Mouse (Mus musculus): Measurements from ENCODE around the gene Mns1.
A peak's percentile ranks its signal among the peaks of the same experiment; 100 is the strongest.
"Not testable (repeated sequence)": the region's sequence is repeated elsewhere in the genome, so short reads cannot be mapped to it uniquely, and the experiment has no call there.

The Mns1 gene

DNA sequence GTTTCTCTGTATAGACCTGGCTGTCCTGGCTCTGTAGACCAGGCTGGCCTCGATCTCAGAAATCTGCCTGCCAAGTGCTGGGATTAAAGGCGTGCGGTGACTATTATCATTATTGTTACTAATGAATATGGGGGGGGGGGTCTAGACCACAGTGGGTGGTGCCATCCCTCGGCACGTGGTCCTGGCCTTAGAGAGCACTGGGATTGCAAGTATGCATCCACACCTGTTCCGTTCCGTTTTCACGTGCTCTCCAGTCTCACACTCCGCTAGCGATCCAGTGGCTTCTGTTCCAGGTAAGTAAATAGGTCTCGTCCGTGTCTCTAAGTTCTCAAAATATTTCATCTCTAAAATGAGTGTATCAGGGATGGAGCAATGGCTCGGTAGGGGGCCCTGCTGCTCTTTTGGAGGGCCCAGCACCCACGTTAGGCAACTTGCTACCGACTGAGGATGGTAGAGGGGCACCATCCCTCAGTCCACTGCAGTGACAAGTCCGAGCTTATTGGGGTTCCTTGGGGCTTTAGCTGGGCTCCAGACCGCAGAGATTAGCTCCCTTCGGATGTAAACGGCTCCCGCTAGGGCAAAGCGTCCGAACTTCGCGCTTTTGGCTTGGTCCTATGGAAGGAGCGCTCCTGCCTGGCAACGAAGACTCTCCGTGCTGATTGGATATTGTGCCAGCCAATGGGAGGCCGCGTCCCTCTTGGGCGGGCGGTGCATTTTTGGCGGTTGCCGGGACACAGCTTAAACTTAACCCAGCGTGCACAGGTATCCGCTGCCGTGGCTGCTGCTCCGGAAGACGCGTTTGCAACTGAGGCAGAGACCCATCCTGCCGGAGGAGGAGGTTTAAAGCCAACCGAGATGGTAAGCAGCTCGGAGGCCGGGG lies at the start of gene Mns1:
Mns1 (plus strand) TSS at position 190 of the 880 bp plus-strand sequence.
- peak; percentile 96 for DNase-seq

DNA sequence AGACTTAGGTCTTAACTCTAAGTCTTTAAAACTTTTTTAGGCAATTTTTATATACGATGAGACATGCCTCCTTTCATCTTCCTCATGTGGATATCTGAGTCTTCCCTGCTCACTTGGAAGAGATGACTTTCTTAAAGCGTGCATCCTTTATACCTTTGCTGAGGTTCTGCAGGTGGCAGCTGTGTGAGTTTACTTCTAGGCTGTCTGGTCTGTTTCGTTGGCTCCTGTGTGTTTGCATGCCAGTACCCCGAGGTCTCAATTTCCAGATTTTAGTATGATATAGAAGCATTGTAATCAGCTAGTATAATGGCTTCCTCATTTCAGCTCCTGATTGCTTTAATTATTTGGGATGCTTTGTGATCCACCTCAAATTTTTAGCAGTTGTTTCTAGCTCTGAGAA lies 48.9 kb upstream of the Mns1 start:
- no peak for DNase-seq

DNA sequence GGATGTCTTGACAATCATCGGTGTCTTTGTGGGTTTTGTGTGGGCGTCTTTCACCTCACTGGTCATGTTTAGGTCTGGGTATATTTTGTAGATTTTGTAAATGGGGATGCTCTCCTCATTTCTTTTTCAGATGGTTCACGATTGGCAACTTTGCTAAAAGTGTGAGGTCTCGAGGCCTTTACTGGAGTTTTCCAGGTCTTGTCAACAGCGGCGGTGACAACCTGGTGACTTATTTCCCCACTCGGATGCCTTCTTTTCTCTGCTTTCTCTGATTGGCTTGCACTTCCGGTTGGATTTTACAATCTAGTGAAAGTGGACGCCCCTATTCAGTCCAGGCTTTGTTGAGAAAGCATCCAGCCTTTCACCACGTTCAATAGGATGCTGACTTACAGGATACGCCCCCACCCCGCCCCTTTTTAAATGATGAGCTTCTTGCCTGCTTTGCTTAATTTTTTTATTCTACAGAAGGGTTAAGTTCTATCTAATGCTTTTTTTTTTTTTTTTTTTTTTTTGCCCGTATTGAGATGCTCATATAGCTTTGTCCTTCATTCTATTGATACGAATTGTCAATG lies 48.3 kb upstream of the Mns1 start:
- peak; percentile 25 for DNase-seq

DNA sequence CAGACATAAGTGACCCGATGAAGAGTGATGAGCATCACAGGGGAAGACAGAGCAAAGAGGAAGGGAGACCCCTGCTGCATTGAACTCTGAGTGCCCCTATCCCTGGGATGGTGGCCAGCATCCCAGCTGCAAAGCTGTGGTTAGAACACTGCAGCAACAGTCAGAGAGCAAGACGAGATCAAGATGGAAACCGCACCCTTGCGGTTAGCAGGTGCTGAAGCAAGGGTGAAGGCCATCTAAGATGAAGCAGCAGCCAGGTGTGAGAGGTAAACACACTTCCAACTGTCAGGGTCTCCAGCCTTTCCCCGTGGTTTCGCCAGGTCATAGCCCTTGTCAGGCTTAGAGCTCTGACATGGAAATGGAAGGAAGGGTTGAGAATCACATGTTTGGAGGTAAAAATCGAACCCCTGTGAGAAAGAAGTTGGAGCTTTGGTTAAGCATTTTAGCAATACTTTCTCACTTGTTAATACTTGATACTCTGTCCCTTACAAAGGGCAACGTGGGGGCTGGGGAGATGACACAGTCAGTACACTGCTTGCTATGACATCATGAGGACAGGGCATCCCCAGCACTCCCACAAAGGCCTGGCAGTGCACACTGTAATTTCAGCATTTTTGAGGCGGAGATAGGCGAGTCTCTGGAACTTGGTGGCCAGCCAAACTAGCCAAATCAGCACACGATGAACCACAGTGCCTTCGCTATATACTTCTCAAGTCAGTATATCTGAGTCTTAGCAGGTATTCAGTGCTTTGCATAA lies 47.3 kb upstream of the Mns1 start:
- DNase-seq, result no peak

DNA sequence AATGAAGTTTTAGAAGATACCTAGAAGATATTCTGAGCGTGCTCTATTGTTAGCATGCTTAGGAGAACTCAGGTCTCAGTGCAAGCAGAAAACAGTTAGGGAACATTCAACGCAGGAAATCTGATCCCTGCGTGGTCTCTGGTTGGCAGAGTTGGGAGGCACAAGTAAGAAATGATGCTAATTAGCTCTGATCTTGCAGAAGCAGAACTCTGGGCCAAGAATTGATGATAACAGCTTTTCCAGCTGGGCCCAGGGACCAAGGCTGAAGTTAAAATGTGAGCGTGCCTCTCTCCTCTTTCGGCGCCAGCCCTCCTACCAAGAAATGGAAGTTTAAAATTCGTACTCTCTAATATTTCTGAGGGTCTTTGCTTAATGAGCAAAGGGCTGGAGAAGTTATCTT lies 45.1 kb upstream of the Mns1 start:
- DNase-seq, result no peak

DNA sequence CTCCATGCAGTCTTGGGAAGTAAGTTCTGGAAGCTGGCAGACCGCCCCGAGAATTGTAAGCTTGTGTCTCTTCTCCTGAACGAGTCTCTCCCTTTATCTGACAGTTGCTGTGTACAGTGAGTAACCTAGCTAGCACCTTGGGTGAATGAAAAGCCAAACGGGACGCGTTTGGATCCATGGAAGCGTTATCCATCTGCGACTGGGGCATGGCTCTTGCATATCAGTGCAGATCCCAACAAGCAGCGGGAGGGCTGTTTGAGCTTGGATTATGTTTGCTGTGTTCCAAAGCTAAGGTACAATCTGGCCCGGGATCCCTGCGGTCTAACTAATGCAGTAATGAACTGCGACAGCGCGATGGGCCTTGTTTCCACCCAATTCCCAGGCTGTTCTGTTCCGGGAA lies 44.6 kb upstream of the Mns1 start:
- DNase-seq, result no peak

DNA sequence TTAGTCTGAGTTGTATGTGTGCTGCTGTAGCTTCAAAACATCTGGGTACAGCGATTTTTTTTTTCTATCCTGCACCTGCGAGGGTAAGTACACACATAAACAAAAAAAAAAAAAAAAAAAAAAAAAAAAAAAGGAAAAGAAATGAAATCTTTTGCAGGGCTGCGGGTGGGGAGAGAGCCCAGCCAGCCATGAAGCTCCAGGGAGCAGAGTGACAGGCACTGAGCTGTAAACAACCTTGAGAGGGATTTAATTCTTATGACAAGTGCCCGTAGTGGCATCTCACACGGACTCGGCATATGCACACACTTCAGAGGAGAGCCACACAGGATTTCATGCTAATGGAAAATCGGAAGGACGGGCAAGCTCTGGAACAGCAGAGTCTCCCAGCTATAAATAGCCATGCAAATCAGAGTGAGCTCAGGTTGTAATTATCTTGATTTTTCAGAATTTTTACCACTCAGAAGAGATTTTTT lies 43.9 kb upstream of the Mns1 start:
- DNase-seq, result no peak

DNA sequence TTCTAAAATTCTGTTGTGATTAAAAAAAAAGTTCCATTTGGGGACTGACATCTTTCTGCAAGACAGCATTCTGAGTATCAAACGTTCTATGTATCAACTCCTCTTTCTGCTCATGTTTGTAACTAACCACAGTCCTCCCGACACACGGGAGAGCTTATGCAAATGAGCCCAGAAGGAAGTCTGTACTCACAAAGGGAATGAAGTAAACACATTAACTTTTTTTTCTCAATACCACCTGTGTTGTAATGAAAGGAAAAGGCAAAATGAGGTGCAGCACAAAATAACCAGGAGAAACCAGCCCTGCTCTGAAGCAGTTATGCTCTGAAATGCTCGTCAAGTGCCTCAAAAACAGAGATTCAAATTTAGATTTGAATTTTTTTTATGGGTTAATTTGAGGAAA lies 37.7 kb upstream of the Mns1 start:
- no peak for DNase-seq

DNA sequence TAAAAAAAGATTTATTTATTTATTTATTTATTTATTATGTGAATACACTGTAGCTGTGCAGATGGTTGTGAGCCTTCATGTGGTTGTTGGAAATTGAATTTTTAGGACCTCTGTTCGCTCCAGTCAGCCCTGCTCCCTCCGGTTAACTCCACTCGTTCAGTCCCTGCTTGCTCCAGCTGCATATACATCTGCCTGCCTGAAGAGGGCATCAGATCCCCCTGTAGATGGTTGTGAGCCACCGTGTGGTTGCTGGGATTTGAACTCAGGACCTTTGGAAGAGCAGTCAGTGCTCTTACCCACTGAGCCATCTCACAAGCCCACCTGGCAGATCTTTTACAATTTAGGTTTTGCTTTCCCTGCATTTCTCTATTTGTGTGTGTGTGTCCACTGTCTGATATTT lies 36.0 kb upstream of the Mns1 start:
- DNase-seq, result not testable (repeated sequence)

DNA sequence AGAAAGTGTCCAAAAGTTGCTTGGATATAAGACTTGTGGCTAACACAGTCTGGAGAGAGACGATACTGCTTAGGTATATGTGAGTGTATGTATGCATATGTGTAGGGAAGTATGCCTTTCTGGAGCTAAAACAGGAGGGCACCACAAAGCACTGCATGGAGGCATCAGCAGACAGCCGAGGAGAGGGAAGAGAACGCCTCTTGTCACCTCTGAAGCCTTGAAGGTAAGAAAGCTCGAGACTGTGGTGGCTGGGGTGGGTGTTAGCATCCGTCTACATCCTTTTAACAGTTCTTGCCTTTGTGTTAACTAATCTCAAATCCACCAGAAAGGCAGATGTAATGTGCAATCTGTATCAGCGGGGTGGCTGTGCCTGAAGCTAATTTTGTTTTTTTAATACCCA lies 34.4 kb upstream of the Mns1 start:
- DNase-seq, result no peak

DNA sequence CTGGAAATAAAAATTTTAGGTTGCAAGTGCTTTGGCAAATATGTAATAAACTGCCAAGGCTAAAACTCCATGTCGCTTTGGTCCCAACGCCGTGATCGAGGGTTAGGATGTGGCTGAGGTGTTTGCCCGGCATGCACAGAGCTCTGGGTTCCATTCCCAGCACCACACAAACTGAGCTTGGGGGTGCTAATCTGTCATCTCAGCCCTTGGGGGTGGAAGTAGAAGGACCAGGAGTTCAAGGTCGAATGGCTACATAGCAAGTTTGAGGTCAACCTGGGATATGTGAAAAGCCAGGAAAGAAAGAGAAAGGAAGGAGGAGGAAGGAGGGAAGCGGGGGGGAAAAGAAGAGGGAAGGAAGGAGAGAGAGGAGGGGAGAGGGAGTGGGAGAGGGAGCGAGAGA lies 33.4 kb upstream of the Mns1 start:
- DNase-seq, result no peak

DNA sequence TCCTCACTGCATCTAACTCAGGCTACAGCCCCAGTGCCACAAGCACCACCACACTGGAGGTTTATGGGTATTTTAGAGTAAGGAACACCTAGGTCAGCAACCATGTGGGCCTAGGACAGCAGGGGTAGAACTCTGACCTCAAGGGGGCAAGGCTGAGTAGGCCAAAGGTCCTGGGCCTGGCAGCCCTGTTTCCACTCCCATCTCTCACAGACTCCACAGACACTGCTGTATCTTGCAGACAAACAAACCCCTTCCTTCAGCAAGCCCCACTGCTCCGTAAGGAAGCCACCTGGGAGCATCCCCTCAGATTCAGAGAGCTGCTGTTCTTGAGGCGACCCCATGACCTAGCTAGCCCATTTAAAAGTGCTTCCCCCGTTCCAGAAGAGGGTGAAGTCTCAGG lies 32.9 kb upstream of the Mns1 start:
- no peak for DNase-seq

DNA sequence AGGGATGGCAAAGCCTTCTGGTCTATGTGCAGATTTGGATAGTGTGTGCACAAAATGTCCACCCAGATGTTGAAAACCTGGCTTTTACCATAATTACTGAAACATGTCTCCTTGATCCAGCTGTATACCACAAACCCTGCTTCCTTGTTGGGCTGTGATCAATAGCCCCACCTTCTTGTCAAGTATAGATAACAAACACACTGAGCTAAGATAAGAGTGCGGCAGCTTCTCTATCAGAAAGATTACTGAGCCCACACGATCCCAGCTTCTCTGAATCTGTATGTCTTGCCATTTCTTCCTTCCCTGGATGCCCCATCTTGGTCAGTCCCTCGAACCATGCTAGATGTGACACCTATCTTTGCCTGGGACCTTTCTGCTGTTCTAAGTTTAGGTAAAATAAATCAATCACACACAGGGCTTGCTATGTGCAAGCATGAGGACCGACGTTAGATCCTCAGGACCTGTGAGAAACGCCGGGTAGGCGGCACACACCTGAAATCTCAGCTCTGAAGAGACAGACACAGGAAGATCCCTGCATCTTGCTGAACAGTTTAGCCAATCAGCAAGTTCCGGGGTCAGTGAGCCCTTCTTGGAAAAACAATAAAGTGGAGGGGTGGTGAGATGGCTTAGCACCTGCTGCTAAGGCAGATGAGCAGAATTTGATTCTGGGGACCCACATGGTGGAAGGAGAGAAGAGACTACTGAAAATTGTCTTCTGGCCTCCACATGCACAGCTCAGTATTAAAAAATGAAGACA lies 31.8 kb upstream of the Mns1 start:
- no peak for DNase-seq

DNA sequence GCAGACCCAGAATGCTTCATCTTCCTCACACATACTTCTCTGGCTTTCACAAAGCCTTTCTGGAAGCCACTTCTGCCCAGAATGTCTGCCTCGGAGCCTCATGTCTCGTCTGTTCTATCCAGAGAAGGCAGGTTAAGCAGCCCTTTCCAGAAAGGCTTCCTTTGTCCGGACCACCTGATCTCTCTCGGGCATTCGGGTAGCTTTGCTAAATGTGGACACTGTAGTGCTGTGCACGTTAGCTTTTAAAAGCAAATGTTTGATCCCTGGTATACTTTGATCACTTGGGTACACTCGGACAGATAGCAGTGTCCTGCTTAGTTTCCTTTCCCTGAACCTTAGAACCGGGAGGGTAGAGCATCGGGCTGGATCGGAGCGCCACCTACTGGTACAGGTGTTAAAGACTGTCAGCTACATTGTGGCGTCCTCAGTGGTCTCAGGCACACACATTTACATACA lies 29.7 kb upstream of the Mns1 start:
- peak; percentile 91 for DNase-seq

DNA sequence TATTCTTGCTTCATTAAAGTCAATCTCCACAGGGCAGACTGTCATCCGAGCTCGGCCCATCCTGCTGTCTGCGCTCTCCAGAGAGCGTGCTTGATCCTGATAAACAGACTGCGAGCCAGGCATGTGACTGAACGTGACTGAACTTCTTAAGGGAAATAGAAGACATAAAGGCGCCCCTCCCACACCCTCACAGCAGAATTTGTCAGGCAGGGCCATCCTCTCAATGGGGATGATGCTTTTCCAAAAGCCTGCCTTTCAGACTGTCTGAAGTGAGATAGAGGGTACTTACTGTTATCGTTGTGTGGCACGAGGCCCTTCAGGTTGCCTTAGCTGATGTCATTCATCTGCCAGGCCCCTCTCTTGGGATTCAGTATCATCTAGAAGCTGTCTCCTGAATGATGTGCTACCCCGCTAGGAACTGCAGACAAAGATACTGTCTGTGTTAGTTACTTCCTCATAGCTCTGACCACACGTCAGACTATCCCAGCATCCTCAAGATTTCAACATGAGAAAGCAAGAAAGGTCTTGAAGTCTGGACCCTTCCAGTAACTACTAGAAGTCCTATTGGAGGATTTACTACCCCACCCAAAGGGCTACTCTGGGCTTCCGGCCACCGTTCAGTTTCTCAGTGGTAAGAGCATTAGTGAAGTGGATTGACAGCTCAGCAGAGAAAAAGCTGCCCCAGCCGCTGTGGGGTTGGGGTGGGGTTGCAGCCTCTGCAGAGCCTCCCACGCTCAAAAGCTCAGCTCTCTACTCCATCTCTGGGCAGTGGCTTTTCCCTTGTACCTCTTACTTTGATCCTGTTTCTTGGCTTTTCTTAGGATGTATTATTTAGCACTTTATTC lies 28.2 kb upstream of the Mns1 start:
- DNase-seq, result no peak

DNA sequence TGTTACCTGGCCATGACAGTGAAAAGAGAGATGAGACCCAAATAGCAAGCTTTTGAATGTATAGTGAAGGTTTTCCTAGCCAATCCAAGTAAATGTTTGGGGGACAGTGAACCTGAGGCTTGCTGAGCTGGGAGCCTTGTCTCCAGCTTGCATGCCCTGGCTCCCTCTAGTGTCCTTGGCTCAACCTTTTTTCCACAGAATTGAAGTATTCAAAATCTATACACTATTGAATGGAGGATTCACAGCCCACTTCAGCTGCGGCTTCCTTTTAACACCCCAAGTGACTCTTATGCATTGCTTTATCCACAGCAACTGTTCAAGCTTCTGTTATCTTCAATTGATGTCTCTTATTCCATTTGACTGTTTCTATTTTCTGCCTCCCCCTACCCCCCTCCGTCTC lies 26.1 kb upstream of the Mns1 start:
- peak; percentile 52 for DNase-seq

DNA sequence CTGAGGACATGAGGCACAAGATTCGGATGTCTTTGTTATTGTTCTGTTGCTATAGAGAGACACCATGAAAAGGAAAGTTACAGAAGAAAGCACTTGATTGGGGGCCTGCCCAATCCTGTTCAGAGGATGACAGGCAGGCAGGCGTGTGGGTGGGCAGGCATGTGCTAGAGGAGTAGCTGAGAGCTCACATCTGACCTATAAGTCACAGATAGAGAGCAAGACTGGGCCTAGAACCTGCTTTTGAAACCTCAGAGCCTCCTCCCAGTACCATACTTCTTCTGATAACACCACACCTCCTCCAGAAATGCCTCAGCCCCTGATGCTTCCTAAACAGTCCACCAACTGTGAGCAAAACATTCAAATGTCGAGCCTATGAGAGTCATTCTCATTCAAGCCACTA lies 19.4 kb upstream of the Mns1 start:
- no peak for DNase-seq

DNA sequence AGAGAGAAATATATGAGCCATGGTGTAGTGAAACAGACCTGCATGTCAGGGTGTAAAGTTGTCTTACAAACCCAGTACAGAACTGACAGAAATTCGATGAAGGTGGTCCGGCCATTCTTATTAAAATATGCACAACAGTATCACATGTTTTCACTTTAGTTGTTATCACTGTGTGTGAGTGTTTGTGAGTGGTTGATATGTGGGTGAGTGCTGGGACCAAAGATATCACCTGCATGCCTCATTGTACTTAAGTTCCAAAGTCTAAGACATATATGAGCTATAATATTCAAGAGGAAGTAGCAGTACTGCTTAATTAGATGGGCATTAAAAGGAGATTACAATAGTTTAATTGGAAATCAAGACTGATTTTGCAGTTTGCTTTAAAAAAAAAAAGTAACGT lies 17.3 kb upstream of the Mns1 start:
- no peak for DNase-seq

DNA sequence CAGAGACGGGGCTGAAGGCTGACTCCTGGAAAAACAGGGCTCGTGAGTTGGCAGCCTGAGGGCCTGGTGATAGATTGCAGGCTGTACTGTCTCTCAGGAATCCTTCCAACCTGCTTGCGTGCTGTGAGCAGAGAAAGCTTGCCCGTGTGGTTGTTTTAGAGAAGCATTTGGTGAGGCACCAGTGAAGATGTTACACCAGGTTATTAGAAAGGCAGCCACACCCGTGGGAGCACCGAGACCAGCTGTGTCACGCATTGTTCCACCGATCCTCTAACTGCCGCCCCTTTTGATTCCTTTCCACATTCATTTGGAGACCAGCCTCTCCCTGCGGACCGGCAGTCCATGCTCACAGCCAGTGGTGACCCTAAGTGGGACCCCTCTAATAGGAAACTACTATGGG lies 15.5 kb upstream of the Mns1 start:
- no peak for DNase-seq

DNA sequence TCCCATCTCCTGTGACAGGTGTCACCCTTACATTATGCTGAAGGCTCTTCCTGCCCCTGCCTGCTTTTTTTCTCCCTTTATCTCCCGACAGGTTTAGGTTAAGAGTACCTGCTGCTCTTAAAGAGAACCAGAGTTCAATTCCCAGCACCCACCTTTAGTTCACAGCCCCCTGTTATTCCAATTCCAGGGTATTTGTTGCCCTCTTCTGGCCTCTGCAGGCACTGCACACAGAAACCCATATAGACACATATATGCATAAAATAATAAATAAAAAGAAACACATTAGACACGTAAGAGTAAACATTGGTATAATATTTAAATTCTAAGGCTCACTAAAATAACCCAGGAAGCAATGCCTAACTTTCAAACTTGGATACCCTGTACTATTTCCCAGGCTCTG lies 15.1 kb upstream of the Mns1 start:
- no peak for DNase-seq

DNA sequence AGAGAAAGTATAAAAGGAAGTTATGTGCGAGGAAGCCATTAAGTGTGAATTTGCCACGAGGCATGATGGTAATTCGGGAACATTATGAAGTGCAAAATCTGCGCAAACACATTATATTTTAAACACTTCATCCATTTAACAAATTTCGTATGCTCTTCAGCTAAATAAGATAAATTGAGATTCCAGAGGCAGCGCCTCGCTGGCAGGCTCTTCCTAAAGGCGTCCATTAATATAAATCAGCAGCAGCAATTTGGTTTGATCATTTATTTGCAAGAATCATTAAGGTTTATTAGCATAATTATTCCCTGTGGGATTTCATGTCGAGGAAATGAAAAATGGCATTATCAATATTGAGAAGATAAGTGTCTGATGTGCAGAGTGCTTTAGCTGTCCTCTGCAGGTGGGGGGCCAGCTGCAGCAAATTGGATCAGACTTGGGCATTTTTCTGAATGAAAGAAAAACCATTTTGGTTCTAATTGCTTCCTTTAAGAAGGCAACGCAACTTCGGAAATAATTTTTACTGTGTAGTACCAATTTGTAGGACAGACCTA lies 12.4 kb upstream of the Mns1 start:
- no peak for DNase-seq

DNA sequence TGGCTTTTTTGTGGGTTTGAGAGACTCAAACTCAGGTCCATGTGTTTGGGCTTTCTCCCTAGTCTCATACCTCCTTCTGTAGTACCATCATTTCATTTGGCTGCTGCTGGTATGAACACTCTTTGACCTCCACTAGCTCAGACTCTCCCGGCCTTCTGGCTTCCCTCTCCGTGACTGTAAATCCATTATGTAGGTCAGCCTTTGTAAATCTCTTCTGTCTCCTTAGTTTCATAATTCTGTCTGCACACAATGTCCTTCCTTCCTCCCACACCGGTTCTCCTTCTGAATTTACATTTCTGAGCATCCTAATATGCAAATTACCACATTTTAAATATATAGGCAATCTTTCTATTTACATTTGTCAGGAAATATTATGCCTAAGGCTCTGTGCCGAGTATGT lies 9.9 kb upstream of the Mns1 start:
- no peak for DNase-seq
